Mouse (Mus musculus) adrenal gland, adult 8-10 months (tissue): ENCODE results near the gene Hoxb9. TPM values are rescaled to one million over a fixed set of nuclear protein-coding genes. Genes with fewer than 3 reads are reported as not detected.
A peak's percentile ranks its signal among the peaks of the same experiment; 100 is the strongest.

Experiments used
- DNase-seq: peaks from one replicate; pipeline ENCODE4 v3.0.0; 2022
- total RNA-seq, 4 experiments: library from RNA; stranded (reverse); gene quantifications; 2 replicates each; pipeline ENCODE4 v1.2.4; 2022

Gene Hoxb9
- 100 to 1,000 TPM; 157 to 250 (median 226) TPM for total RNA-seq

DNA sequence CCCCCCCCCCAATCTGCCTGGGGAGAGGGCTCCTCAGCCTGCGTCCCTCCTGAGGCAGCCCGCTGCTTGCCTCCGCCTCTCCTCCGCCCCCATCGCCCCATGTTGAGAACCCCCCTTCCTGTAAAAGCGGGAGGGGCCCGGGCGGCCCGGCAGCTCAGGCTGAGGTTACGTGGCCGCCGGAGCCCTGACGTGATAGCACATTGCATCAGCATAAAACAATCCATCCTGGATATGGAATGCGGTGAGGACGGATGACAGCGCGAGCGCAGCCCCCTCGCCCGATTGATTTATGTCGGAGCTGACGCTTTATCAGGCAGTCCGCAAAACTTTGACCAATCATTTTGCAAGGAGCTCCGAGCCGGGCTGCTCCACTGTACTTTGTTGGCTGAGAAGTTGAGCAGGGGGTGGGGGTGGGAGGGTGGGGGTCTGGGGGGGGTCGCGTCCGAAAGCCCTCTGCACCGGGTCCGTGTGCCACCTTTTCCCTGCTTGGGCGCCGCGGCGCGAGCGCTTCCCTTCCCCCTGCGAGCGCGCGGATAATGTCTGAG lies at the start of gene Hoxb9:
TSS of gene Hoxb9 (plus strand) at position 462 of the 545 bp plus-strand sequence.
- DNase-seq: peak; percentile 94

DNA sequence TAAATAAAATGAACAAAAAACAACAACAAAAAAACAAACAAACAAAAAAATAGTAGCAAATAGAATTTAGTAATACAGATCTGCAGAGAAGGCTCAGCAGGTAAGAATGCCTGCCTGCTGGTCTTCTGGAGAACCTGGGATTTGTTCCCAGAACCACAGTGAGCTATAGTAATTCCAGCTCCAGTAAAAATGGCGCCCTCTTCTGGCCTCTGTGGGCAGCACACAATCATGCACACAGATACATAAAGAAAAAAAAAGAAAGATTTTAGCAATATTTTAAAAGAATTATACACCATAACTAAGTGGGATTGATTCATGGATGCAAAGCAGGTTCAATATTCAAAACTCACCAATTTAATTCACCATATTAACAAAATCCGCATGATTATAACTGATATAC lies 47.4 kb upstream of the Hoxb9 start:
- DNase-seq: no peak

DNA sequence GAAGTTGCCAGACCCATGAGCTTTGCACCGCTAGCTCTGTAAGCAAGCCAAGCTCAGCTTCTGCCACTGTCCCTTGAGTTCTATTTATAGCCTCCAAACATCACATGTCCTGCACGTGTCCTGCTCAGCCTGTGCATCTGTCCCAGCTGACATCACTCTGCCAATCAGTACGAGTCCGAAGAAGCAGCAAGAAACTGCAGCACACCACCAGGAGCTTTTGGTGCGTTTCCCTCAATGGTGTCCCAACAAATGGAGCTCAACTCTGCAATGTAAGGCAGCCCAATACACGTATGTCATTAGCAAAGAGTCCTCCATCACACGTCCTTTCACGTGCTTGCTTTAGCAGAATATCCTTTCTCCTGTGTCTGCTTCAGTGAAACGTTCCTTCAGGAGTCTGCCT lies 43.6 kb upstream of the Hoxb9 start:
- DNase-seq: no peak

GRCm38 (mm10) chr11:96234906-96235305 lies 36.4 kb upstream of the Hoxb9 start:
- no peak for DNase-seq

GRCm38 (mm10) chr11:96240211-96240610 lies 31.0 kb upstream of the Hoxb9 start:
- DNase-seq: peak; percentile 37

- DNase-seq: peak; percentile 68
Observed at GRCm38 (mm10) chr11:96250901-96251300, 20.4 kb upstream of the Hoxb9 start.

- peak; percentile 42 for DNase-seq
Observed at GRCm38 (mm10) chr11:96251480-96252031, 19.7 kb upstream of the Hoxb9 start.

GRCm38 (mm10) chr11:96252541-96253120 lies 18.6 kb upstream of the Hoxb9 start:
- DNase-seq: no peak

DNA sequence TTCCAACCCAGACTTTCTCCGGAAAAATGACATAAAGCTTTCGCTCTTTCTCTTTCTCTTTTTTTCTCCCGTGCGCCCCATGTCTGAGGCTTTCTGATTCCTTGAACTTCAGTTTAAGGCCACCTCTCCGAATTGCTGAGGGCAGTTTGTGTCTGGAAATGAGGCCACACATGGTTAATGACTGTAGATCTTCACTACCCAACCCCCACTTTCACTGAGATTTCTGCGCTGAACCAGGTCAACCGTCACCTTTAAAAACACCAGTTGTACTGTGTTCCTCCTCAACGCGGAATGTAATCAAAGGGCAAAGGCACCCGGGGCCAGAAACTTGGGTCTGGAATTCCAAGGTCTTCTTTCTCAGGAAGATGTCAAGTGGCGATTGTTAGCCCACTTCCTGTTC lies 17.0 kb upstream of the Hoxb9 start:
- DNase-seq: no peak

- no peak for DNase-seq
Observed at GRCm38 (mm10) chr11:96255111-96255995, 15.9 kb upstream of the Hoxb9 start.

DNA sequence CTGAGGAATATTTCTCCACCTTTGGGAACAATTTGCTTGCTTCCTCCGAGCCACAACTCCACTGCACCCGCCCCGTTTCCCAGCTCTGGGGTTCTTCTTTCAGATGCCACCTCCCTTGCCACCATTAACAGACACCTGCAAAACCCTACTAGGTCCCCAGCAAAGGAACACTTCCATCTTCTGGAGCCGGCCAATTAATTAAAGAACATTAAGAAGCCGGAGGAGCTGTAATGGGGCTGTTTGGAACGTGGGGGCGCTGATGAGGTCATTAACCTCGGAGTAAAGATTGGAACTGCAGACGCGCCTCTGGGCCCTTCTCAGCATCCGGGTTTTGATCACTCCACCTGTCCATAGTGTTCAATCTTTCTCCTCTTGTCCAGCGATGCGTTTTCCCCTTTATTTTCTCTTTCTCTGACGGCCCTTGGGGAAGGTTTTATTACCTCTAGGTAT lies 15.2 kb upstream of the Hoxb9 start:
- DNase-seq: no peak

DNA sequence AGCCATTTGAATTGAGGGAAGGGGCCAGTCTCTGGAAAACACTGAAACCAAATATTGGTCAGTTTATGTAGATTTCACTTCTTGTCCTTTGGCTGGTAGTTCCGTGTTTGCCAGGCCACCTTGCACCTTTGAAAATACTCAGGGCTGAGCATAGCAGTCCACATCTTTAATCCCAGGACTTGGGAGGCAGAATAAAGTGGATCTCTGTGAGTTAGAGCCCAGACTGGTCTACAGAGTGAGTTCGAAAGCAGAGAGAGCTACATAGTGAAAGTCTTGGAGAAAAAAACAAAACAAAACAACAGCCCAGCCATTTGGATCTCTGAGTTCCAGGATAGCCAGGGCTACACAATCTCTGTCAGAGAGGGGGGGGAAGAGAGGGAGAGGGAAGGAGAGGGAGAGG lies 14.1 kb upstream of the Hoxb9 start:
- DNase-seq: no peak

DNA sequence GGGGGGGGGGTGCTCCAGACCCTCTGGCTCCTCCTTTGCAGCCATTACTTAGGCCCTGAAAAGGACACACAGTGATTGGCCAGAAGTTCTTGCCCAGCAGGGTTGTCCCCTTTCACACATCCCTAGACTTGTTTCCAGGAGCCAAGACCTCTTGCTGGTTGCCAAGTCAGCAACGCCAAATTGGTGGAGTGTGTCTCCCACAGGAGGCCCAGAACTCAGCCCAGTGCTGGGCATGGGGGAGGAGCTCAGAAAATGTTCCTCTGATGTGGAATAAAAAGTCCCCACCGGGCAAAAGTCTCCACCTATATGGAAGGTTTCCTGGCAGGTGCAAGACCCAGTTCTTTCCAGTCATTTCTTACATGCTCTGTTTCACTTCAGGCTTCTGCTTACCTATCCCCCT lies 12.2 kb upstream of the Hoxb9 start:
- no peak for DNase-seq

DNA sequence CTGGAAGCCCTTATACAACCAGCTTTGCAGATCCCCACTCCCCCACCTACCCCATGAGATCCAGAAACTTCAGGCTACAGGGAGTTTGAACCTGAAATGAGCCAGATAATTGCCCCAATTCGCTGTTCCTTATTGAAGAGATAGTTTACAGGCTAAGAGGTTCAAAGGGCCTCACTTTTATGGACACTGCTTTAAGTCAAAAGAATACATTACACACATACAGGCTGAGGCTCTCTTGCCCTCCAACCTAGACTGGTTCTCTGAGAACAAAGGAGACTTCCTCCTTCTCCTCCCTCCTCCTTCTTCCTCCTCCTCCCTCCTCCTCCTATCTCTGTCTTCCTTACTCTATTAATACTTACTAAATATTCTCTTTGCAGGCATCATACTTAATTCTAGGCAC lies 11.7 kb upstream of the Hoxb9 start:
- DNase-seq: no peak

GRCm38 (mm10) chr11:96260310-96260970 lies 10.8 kb upstream of the Hoxb9 start:
- peak; percentile 89 for DNase-seq

- DNase-seq: peak; percentile 91
Observed at GRCm38 (mm10) chr11:96261323-96261890, 9.8 kb upstream of the Hoxb9 start.

GRCm38 (mm10) chr11:96262262-96262830 lies 8.9 kb upstream of the Hoxb9 start:
- DNase-seq: no peak

GRCm38 (mm10) chr11:96263636-96264389 lies 7.4 kb upstream of the Hoxb9 start:
- DNase-seq: peak; percentile 21

DNA sequence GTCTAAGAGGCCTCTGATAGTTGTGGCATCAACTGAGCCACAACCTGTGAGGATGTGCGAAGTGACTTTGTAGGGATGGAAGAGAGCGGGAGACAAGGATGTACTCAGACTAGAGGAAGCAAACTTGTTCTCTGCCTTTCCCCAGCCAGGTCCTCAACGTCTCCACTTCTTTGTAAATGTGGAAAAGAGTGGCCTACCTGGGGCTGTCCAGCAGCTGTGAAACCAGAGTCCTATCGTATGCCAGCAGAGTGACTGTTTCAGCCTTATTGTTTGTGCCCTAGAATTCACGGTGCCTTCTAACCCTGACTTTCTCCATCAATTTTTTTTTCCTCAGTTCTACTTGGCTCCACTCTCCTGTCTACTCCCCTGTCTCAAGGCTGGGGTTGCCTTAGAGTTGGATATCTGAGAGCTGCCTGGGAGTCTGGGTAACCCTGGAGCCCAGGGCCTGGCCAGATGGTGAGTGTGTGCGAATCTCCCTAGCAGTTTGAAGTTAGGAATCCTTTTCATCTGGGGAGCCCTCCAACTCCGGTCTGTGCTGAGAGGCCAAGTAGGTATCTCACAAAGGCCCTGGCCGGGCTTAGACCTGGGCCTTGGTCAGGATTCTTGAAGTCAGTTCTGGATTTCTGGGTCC lies 6.8 kb upstream of the Hoxb9 start:
- peak; percentile 23 for DNase-seq

- DNase-seq: peak; percentile 83
Observed at GRCm38 (mm10) chr11:96265954-96266353, 5.3 kb upstream of the Hoxb9 start.
